Mouse (Mus musculus) ES-Bruce4 (cell line): ENCODE results near the gene Aasdh. TPM values are rescaled to one million over a fixed set of nuclear protein-coding genes. Genes with fewer than 3 reads are reported as not detected.

Experiments
- H3K27ac ChIP-seq: 2 replicates; pipeline ENCODE4 v1.5.1; 2012; ENCODE audit warnings: low read length, inconsistent platforms; ENCODE audit not compliant: insufficient read depth
- H3K27me3 ChIP-seq: 2 replicates; pipeline ENCODE4 v1.6.1; 2012; ENCODE audit warnings: mild to moderate bottlenecking, low read length, inconsistent platforms; ENCODE audit not compliant: control insufficient read depth, poor library complexity, insufficient read depth, severe bottlenecking
- H3K36me3 ChIP-seq: 2 replicates; pipeline ENCODE4 v1.6.1; 2012; ENCODE audit warnings: inconsistent platforms, mild to moderate bottlenecking, low read length, moderate library complexity; ENCODE audit not compliant: control insufficient read depth, poor library complexity, insufficient read depth, severe bottlenecking
- H3K4me1 ChIP-seq: one replicate; pipeline ENCODE4 v1.8.1; 2011; ENCODE audit warnings: low read length; ENCODE audit not compliant: control insufficient read depth, insufficient read depth
- H3K4me3 ChIP-seq: 2 replicates; pipeline ENCODE4 v1.5.1; 2011; ENCODE audit warnings: low read depth, mild to moderate bottlenecking, low read length
- H3K9ac ChIP-seq: 2 replicates; pipeline ENCODE4 v1.6.1; 2012; ENCODE audit warnings: low read depth, mild to moderate bottlenecking, inconsistent platforms; ENCODE audit not compliant: poor library complexity, severe bottlenecking
- H3K9me3 ChIP-seq: replicated peaks from 2 replicates; pipeline ENCODE4 v1.6.1; 2012; ENCODE audit warnings: mild to moderate bottlenecking, low read length, inconsistent platforms; ENCODE audit not compliant: control insufficient read depth, poor library complexity, insufficient read depth, severe bottlenecking
- CTCF ChIP-seq: IDR thresholded peaks from one replicate; pipeline ENCODE4 v1.8.1; 2011; ENCODE audit warnings: low read depth, low read length
- EP300 ChIP-seq: IDR thresholded peaks from 2 replicates; pipeline ENCODE4 v1.6.1; 2011; ENCODE audit warnings: low read depth, low read length; ENCODE audit not compliant: insufficient read depth
- POLR2A ChIP-seq: IDR thresholded peaks from one replicate; pipeline ENCODE4 v1.8.1; 2011; ENCODE audit warnings: low read length; ENCODE audit not compliant: insufficient read depth
- polyA plus RNA-seq: library from polyadenylated mRNA; stranded (reverse); fragments of >200 nt; gene quantifications from 2 replicates; pipeline ENCODE4 v1.2.4, GENCODE M21; 2011; ENCODE audit warnings: low read depth; ENCODE audit not compliant: missing spikeins, insufficient read depth, insufficient read length

Aasdh gene
- polyA plus RNA-seq, 1 experiment: 74.1 TPM

- Histone ChIP-seq H3K4me1 (no peaks in the 10 kb centered on the region), H3K4me3 (peak overlapping the region; percentile 69), H3K27me3 (no peaks in the 10 kb centered on the region), H3K9ac (0 out of 2 replicates have a peak overlapping the region, but pooled peaks have one; percentile 6), H3K9me3 (no peaks in the 10 kb centered on the region), H3K36me3 (no peaks in the 10 kb centered on the region), H3K27ac (no peak overlapping the region)
- TF ChIP-seq CTCF (no peak), EP300 (no peak), POLR2A (no peak)
Observed at GRCm38 (mm10) chr5:76837018-76837417, 68.3 kb downstream of the Aasdh start.

GRCm38 (mm10) chr5:76832529-76833210 lies 72.6 kb downstream of the Aasdh start:
- Histone ChIP-seq H3K9ac (no peak overlapping the region), H3K36me3 (no peaks in the 10 kb centered on the region), H3K27me3 (no peaks in the 10 kb centered on the region), H3K4me3 (no peak overlapping the region), H3K9me3 (no peaks in the 10 kb centered on the region), H3K27ac (no peak overlapping the region), H3K4me1 (no peaks in the 10 kb centered on the region)
- TF ChIP-seq EP300: no peak
- TF ChIP-seq CTCF: no peak
- TF ChIP-seq POLR2A: no peak

DNA sequence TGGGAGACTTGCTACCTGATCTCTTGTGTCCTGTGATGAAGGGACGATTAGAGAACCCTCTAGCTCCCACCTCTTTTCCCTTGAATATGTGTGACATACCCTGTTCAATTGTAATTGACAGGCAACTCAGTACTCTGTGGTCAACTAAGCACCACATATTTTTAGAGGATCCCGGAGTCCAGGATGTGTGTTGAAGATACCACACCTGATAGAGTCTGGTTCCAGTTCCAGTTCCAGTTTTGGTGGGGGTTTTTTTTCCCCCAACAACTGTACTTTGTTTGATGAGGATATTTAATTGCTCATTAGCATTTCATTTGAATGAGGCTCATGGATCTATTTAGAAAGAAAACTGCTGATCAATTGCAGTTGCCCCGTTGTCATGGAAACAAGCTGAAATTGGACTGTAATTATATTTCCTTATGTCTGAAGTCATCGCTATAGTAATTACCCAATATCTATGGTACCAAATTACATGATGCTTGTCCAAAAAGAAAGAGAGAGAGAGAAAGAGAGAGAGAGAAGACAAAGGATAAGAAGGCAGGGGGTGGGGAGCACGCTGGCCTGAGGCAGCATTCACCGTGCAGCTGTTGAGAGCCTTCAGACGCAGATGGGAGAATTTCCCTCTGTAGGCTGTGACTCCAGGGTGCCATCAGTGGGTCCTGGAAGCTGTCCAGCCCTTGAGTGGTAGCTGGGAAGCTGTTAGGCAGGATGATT lies 76.6 kb downstream of the Aasdh start:
- no peak overlapping the region for H3K27ac ChIP-seq
- no peak overlapping the region for H3K9ac ChIP-seq
- no peak overlapping the region for H3K4me3 ChIP-seq
- H3K9me3 ChIP-seq: no peaks in the 10 kb centered on the region
- H3K27me3 ChIP-seq: no peaks in the 10 kb centered on the region
- H3K36me3 ChIP-seq: no peaks in the 10 kb centered on the region
- H3K4me1 ChIP-seq: no peaks in the 10 kb centered on the region
- TF ChIP-seq EP300 (no peak), POLR2A (no peak), CTCF (no peak)

Other genes starting within 250 kb of the Aasdh start
- gene C530008M17Rik, start 249.0 kb downstream of the Aasdh start, polyA plus RNA-seq: 3.3 and 5.1 TPM in 2 replicates
- gene Paics, start 45.8 kb upstream of the Aasdh start, polyA plus RNA-seq: 611 and 648 TPM in 2 replicates
- 89.3 and 90.8 TPM in 2 replicates for gene Ppat, start 46.1 kb upstream of the Aasdh start, polyA plus RNA-seq
- gene Srp72, start 69.2 kb upstream of the Aasdh start, polyA plus RNA-seq: 165 and 172 TPM in 2 replicates
- not detected in 2 replicates for gene Arl9, start 98.5 kb upstream of the Aasdh start, polyA plus RNA-seq
- gene Thegl, start 110.5 kb upstream of the Aasdh start, polyA plus RNA-seq: not detected in 2 replicates
- gene Hopx, start 209.6 kb upstream of the Aasdh start, polyA plus RNA-seq: 8.9 and 9.5 TPM in 2 replicates